ENCODE assay signal across 24 mouse cellular contexts in genomic region chr8:106049840-106050239, GRCm38 (mm10). TPM values are rescaled to one million over a fixed set of nuclear protein-coding genes. Genes with fewer than 3 reads are reported as not detected.
A peak's percentile ranks its signal among the peaks of the same experiment; 100 is the strongest.
DNase-seq lines count a peak whose midpoint lies in the region; ATAC-seq and TF ChIP-seq lines count a peak whose summit lies in the region.
"Had no signal": no experiment of that assay in that cellular context is flagged by ENCODE, and none has a peak within 500 bp of the region (broad histone marks: within the 10 kb centered on the region; RNA-seq: fewer than 3 reads in every experiment).

No protein-coding gene starts in this region.

- TF ChIP-seq POLR2A in CH12.LX (IDR thresholded peaks at IDR 0.05; ENCODE audit: low read depth, low read length): no peak

- peak overlapping the region in 2 of 3 experiments; percentile 60 to 74 for H3K4me3 ChIP-seq in CH12.LX (replicated peaks in 1 of 3; ENCODE audit: low read depth in 2 of 3, low read length in 2 of 3, poor library complexity in 1 of 3)
- H3K4me3 ChIP-seq in forebrain, embryonic 14.5 days (ENCODE audit: low read depth, low read length): no peak overlapping the region
- H3K4me3 ChIP-seq: embryonic facial prominence, embryonic 10.5 days; embryonic facial prominence, embryonic 12.5 days; forebrain, embryonic 13.5 days had no signal

- peak overlapping the region; percentile 90; the same call in 1 of the 2 replicates for H3K4me2 ChIP-seq in CH12.LX (ENCODE audit: insufficient read depth, low read depth, poor library complexity, severe bottlenecking)
- no peak overlapping the region for H3K4me2 ChIP-seq in forebrain, embryonic 14.5 days (ENCODE audit: low read length)
- H3K4me2 ChIP-seq: embryonic facial prominence, embryonic 12.5 days; forebrain, embryonic 13.5 days had no signal

- 86% methylated on average over 6 of the region's 6 CpGs for WGBS in forebrain, embryonic 14.5 days

- H3K79me2 ChIP-seq in CH12.LX (replicated peaks; ENCODE audit: control insufficient read depth, extremely low read depth, insufficient read depth, poor library complexity, severe bottlenecking): peaks cover 30% of the 10 kb centered on the region

- H3K9me3 ChIP-seq in CH12.LX (replicated peaks; ENCODE audit: low read length): no peaks in the 10 kb centered on the region
- no peaks in the 10 kb centered on the region for H3K9me3 ChIP-seq in forebrain, embryonic 14.5 days (replicated peaks; ENCODE audit: control insufficient read depth, low read length)
- H3K9me3 ChIP-seq: embryonic facial prominence, embryonic 10.5 days; embryonic facial prominence, embryonic 12.5 days; forebrain, embryonic 13.5 days had no signal

- H3K27me3 ChIP-seq in CH12.LX (replicated peaks): no peaks in the 10 kb centered on the region
- H3K27me3 ChIP-seq in forebrain, embryonic 14.5 days (replicated peaks; ENCODE audit: control insufficient read depth, insufficient read depth, low read length): no peaks in the 10 kb centered on the region
- H3K27me3 ChIP-seq: embryonic facial prominence, embryonic 12.5 days; forebrain, embryonic 13.5 days had no signal

- no peak for TF ChIP-seq RAD21 in CH12.LX (IDR thresholded peaks at IDR 0.05; ENCODE audit: low read depth, low read length)

- H3K36me3 ChIP-seq in CH12.LX (replicated peaks in 1 of 2; ENCODE audit: control insufficient read depth in 1 of 2, insufficient read depth in 1 of 2, low read length in 1 of 2): peaks cover 24 to 70% of the 10 kb centered on the region in 2 experiments
- H3K36me3 ChIP-seq in forebrain, embryonic 14.5 days (ENCODE audit: control insufficient read depth, insufficient read depth, low read length): peaks cover 29% of the 10 kb centered on the region

- TF ChIP-seq CTCF in CH12.LX (conservative IDR thresholded peaks at IDR 0.05 in 1 of 2, IDR thresholded peaks at IDR 0.05 in 1 of 2; ENCODE audit: low read depth in 2 of 2, low read length in 2 of 2): no peak

- peak; percentile 71 for ATAC-seq in megakaryocyte, adult 5-6 weeks (ENCODE audit: poor library complexity, severe bottlenecking)
- no peak for ATAC-seq in forebrain, embryonic 14.5 days
- ATAC-seq: CD4-positive, CD25-positive, alpha-beta regulatory T cell, adult 4 months; forebrain, embryonic 13.5 days; forebrain, embryonic 16.5 days had no signal

- peak overlapping the region; percentile 13; the same call in 1 of the 2 replicates for H3K27ac ChIP-seq in CH12.LX (ENCODE audit: insufficient read depth, low read depth)
- H3K27ac ChIP-seq in forebrain, embryonic 14.5 days (ENCODE audit: low read depth, low read length): no peak overlapping the region
- H3K27ac ChIP-seq: embryonic facial prominence, embryonic 10.5 days; embryonic facial prominence, embryonic 12.5 days; forebrain, embryonic 13.5 days had no signal

- in situ Hi-C loops in CH12.LX (cut with MboI; ENCODE audit: low pct_ligation_motif_present, low pct_unique_long_range_greater_than_20kb, low sequenced_read_pairs): loop anchor here (25.0 kb wide), 1 partner anchor 338 kb away; the partner anchor contains the start of genes 4933405L10Rik, Acd, Enkd1 and Pard6a

- H3K9ac ChIP-seq in CH12.LX (ENCODE audit: insufficient read depth, low read depth): peak overlapping the region; percentile 96; the same call in 1 of the 2 replicates
- H3K9ac ChIP-seq in forebrain, embryonic 14.5 days (ENCODE audit: low read length): no peak overlapping the region
- H3K9ac ChIP-seq: embryonic facial prominence, embryonic 12.5 days; forebrain, embryonic 13.5 days had no signal

- peaks cover 16 to 62% of the 10 kb centered on the region in 2 experiments for H3K4me1 ChIP-seq in CH12.LX (ENCODE audit: control insufficient read depth in 1 of 2, insufficient read depth in 2 of 2)
- no peaks in the 10 kb centered on the region for H3K4me1 ChIP-seq in forebrain, embryonic 14.5 days (ENCODE audit: control insufficient read depth, insufficient read depth, low read length)
- H3K4me1 ChIP-seq: embryonic facial prominence, embryonic 10.5 days; embryonic facial prominence, embryonic 12.5 days; forebrain, embryonic 13.5 days had no signal

- dilution Hi-C loops in CH12.LX (cut with MboI; ENCODE audit: extremely low pct_ligation_motif_present, extremely low pct_unique_long_range_greater_than_20kb, low sequenced_read_pairs): no loop called here

- TF ChIP-seq EP300 in CH12.LX (IDR thresholded peaks at IDR 0.05; ENCODE audit: low read length): no peak

- peak; percentile 30 for DNase-seq in 416B (ENCODE audit: low read depth)
- no peak for DNase-seq in CH12.LX (ENCODE audit: extremely low read depth)
- no peak for DNase-seq in forebrain, embryonic 14.5 days (ENCODE audit: low spot score)
- no peak for DNase-seq in adrenal gland, postnatal 14 days
- no peak for DNase-seq in testis, postnatal 10 days (ENCODE audit: low spot score)
- DNase-seq: adrenal gland, adult 2 months; adrenal gland, postnatal 10 days; adrenal gland, postnatal 36 days; B cell, adult 2 months; cerebellum, adult 11-12 months; cerebellum, adult 2 months; cerebellum, adult 9-10 months; cerebellum, postnatal 10 days; cerebellum, postnatal 25 days had no signal

TF ChIP-seq in CH12.LX, 34 proteins besides CTCF, POLR2A, EP300 and RAD21:
- TF ChIP-seq JUND (conservative IDR thresholded peaks at IDR 0.05; ENCODE audit: low read depth, low read length) (no peak), KAT2A (IDR thresholded peaks at IDR 0.05; ENCODE audit: insufficient replicate concordance, low read length) (no peak), ZMIZ1 (IDR thresholded peaks at IDR 0.05; ENCODE audit: low read depth, low read length) (no peak), ETS1 (conservative IDR thresholded peaks at IDR 0.05; ENCODE audit: low read depth, low read length) (no peak), HCFC1 (IDR thresholded peaks at IDR 0.05; ENCODE audit: low read depth, low read length) (no peak), NRF1 (IDR thresholded peaks at IDR 0.05; ENCODE audit: low read depth, low read length) (no peak), ZNF384 (IDR thresholded peaks at IDR 0.05; ENCODE audit: low read depth, low read length) (no peak), CHD2 (IDR thresholded peaks at IDR 0.05; ENCODE audit: low read length) (no peak)
TF ChIP-seq in CH12.LX: peak in this region for 0.

RNA-seq across cellular contexts. Expression of gene Nfatc3, which starts 8.8 kb away (rescaled TPM):
- 25.5 and 29.0 TPM in 2 replicates for total RNA-seq in CH12.LX (2012; rRNA removed)
- 32.9 and 37.8 TPM in 2 replicates for total RNA-seq in CH12.LX (2014; rRNA removed)
- 73.5 and 96.3 TPM in 2 replicates for polyA plus RNA-seq in CH12.LX (2012; ENCODE audit: insufficient read length, low read depth)
- total RNA-seq in megakaryocyte, adult 5-6 weeks (2015): 104 and 108 TPM in 2 replicates
- total RNA-seq in megakaryocyte, adult 5-6 weeks (2017): 26.5 and 38.4 TPM in 2 replicates
- 2.6 and 2.7 TPM in 2 replicates for polyA plus RNA-seq in forebrain, embryonic 14.5 days (2014; fragmentation: Nextera tagmentation; extraction: Ambion mirVana)
- 47.3 and 47.6 TPM in 2 replicates for total RNA-seq in adrenal gland, postnatal 14 days (2021)

RNA-seq across cellular contexts. Expression of gene Ddx28, which starts 38.2 kb away (rescaled TPM):
- total RNA-seq in CH12.LX (2012; rRNA removed): 19.8 and 23.3 TPM in 2 replicates
- total RNA-seq in CH12.LX (2014; rRNA removed): 21.6 and 21.8 TPM in 2 replicates
- polyA plus RNA-seq in CH12.LX (2012; ENCODE audit: insufficient read length, low read depth): 15.5 and 16.3 TPM in 2 replicates
- 8.8 and 9.6 TPM in 2 replicates for total RNA-seq in megakaryocyte, adult 5-6 weeks (2015)
- total RNA-seq in megakaryocyte, adult 5-6 weeks (2017): 13.7 and 13.9 TPM in 2 replicates
- 21.6 and 22.2 TPM in 2 replicates for polyA plus RNA-seq in forebrain, embryonic 14.5 days (2014; fragmentation: Nextera tagmentation; extraction: Ambion mirVana)
- 14.2 and 14.5 TPM in 2 replicates for total RNA-seq in adrenal gland, postnatal 14 days (2021)

RNA-seq across cellular contexts. Expression of gene Dpep2nb, which starts 44.1 kb away (rescaled TPM):
- not detected in 2 replicates for total RNA-seq in CH12.LX (2012; rRNA removed)
- not detected in 2 replicates for total RNA-seq in CH12.LX (2014; rRNA removed)
- polyA plus RNA-seq in CH12.LX (2012; ENCODE audit: insufficient read length, low read depth): not detected in 2 replicates
- total RNA-seq in megakaryocyte, adult 5-6 weeks (2015): 0.20 TPM in 1 of 2 replicates, not detected in the other
- not detected in 2 replicates for total RNA-seq in megakaryocyte, adult 5-6 weeks (2017)
- polyA plus RNA-seq in forebrain, embryonic 14.5 days (2014; fragmentation: Nextera tagmentation; extraction: Ambion mirVana): not detected in 2 replicates
- not detected in 2 replicates for total RNA-seq in adrenal gland, postnatal 14 days (2021)
- total RNA-seq: adrenal gland, adult 2 months; adrenal gland, postnatal 10 days; ES-E14; MEL had no signal
- polyA plus RNA-seq: adrenal gland, adult 2 months; CD4-positive, CD25-positive, alpha-beta regulatory T cell, adult 4 months; cerebellum, adult 2 months; embryonic facial prominence, embryonic 10.5 days; embryonic facial prominence, embryonic 12.5 days; embryonic facial prominence, embryonic 14.5 days; forebrain, embryonic 11.5 days; forebrain, embryonic 13.5 days; forebrain, embryonic 16.5 days had no signal

RNA-seq across cellular contexts. Expression of gene Dus2, which starts 58.7 kb away (rescaled TPM):
- total RNA-seq in CH12.LX (2012; rRNA removed): 20.9 and 23.2 TPM in 2 replicates
- total RNA-seq in CH12.LX (2014; rRNA removed): 20.7 and 23.6 TPM in 2 replicates
- polyA plus RNA-seq in CH12.LX (2012; ENCODE audit: insufficient read length, low read depth): 27.2 and 27.7 TPM in 2 replicates
- total RNA-seq in megakaryocyte, adult 5-6 weeks (2015): 3.8 and 4.3 TPM in 2 replicates
- total RNA-seq in megakaryocyte, adult 5-6 weeks (2017): 6.0 and 6.9 TPM in 2 replicates
- polyA plus RNA-seq in forebrain, embryonic 14.5 days (2014; fragmentation: Nextera tagmentation; extraction: Ambion mirVana): 18.4 and 20.3 TPM in 2 replicates
- total RNA-seq in adrenal gland, postnatal 14 days (2021): 14.9 and 15.5 TPM in 2 replicates
